Mouse (Mus musculus) ES-E14 (cell line): ENCODE measurements around the gene March1.

Experiments used
- MAFK ChIP-seq: IDR thresholded peaks from 2 replicates; pipeline ENCODE4 v1.6.1; 2014; ENCODE audit warnings: mild to moderate bottlenecking, low read depth, low read length, inconsistent platforms; ENCODE audit not compliant: insufficient read depth
- ZC3H11A ChIP-seq: IDR thresholded peaks from 2 replicates; pipeline ENCODE4 v1.6.1; 2012; ENCODE audit warnings: low read depth, mild to moderate bottlenecking, inconsistent platforms, low read length, borderline replicate concordance

DNA sequence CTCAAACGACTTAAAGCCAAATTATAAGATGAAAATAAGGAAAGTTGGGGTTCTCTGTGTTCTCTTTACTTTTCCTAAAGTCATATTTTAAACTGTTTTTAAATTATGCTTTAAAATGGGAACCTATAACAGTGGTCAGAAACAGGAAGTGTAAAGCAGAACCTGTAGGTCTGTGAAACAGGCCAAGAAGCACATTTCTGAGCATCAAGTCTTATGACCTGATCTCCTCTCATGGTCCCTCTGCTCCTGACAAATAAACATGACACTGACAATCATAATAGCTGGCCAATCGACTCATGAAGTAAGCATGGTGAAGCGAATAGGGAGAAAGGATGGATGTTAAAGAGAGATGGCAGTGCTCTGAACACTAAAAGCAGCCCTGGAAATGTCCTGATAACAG lies 716.6 kb downstream of the March1 start:
- TF ChIP-seq MAFK (no peak), ZC3H11A (no peak)
